Mouse (Mus musculus) bone marrow macrophage, adult 2 months (primary cell): ENCODE results near the gene Pttg1.

Experiments used
- CTCF ChIP-seq: IDR thresholded peaks from 2 replicates; pipeline ENCODE4 v1.5.1; 2012; ENCODE audit warnings: low read depth, mild to moderate bottlenecking, low read length, moderate library complexity
- POLR2A ChIP-seq: IDR thresholded peaks from 2 replicates; pipeline ENCODE4 v1.6.1; 2012; ENCODE audit warnings: mild to moderate bottlenecking, low read depth, low read length, borderline replicate concordance

- no peak for TF ChIP-seq CTCF
- no peak for TF ChIP-seq POLR2A
Measured at GRCm38 (mm10) chr11:43395073-43395948, 30.7 kb downstream of the Pttg1 start.
